In genomic region chr14:62724560-62724959, GRCm38 (mm10) we compare ENCODE assay signal across 16 mouse cellular contexts.
"Had no signal": no experiment of that assay in that cellular context is flagged by ENCODE, and none has a peak within 500 bp of the region (broad histone marks: within the 10 kb centered on the region; RNA-seq: fewer than 3 reads in every experiment).

No protein-coding gene starts in this region.

- H3K27ac ChIP-seq: layer of hippocampus, adult 2 months; limb, embryonic 15.5 days; liver, embryonic 12.5 days; midbrain, embryonic 12.5 days; stomach, embryonic 15.5 days had no signal

- H3K36me3 ChIP-seq: limb, embryonic 15.5 days; stomach, embryonic 15.5 days had no signal

- DNase-seq: kidney, postnatal 10 days; kidney, postnatal 4 days; layer of hippocampus, postnatal 36 days; lung, embryonic 14.5 days; lung, postnatal 10 days; lung, postnatal 4 days; retina, postnatal 1 day; right cerebral cortex, postnatal 4 days; spleen, adult 18-20 months; thymus, postnatal 36 days had no signal

- H3K4me2 ChIP-seq: limb, embryonic 15.5 days; liver, embryonic 12.5 days; lung, embryonic 14.5 days; midbrain, embryonic 12.5 days; stomach, embryonic 15.5 days had no signal

- ATAC-seq: liver, embryonic 12.5 days; midbrain, embryonic 16.5 days had no signal

- H3K9ac ChIP-seq: limb, embryonic 15.5 days; liver, embryonic 12.5 days; lung, embryonic 14.5 days; midbrain, embryonic 12.5 days; stomach, embryonic 15.5 days had no signal

- H3K4me3 ChIP-seq: layer of hippocampus, adult 2 months; limb, embryonic 15.5 days; liver, embryonic 12.5 days; midbrain, embryonic 12.5 days; stomach, embryonic 15.5 days had no signal

- H3K9me3 ChIP-seq: limb, embryonic 15.5 days; liver, embryonic 12.5 days; midbrain, embryonic 12.5 days; stomach, embryonic 15.5 days had no signal

- H3K27me3 ChIP-seq: limb, embryonic 15.5 days; liver, embryonic 12.5 days; midbrain, embryonic 12.5 days; stomach, embryonic 15.5 days had no signal

- H3K4me1 ChIP-seq: limb, embryonic 15.5 days; midbrain, embryonic 12.5 days; stomach, embryonic 15.5 days had no signal
